Mouse (Mus musculus) kidney, postnatal 0 days (tissue): ENCODE data around the gene Npy2r. TPM values are rescaled to one million over a fixed set of nuclear protein-coding genes. Genes with fewer than 3 reads are reported as not detected.
A peak's percentile ranks its signal among the peaks of the same experiment; 100 is the strongest.

ENCODE experiments used
- ATAC-seq: fragments of 200-750 bp; cut with Nextera tagmentation; replicated peaks from 2 replicates; pipeline ENCODE4 v1.8.0; 2017; ENCODE audit warnings: low read depth, moderate number of reproducible peaks, moderate TSS enrichment, moderate library complexity; ENCODE audit not compliant: low FRiP score
- DNase-seq: peaks from one replicate; pipeline ENCODE4 v3.0.0-alpha.2; 2016; ENCODE audit warnings: low spot score
- H3K27ac ChIP-seq: fragments of 300-500 bp; sonication (generic); 2 replicates; pipeline ENCODE4 v1.5.1; 2014; ENCODE audit warnings: mild to moderate bottlenecking
- H3K27me3 ChIP-seq: fragments of 300-500 bp; sonication (generic); 2 replicates; pipeline ENCODE4 v1.6.1; 2014; ENCODE audit warnings: low read length, mixed read lengths; ENCODE audit not compliant: insufficient read depth
- H3K36me3 ChIP-seq: fragments of 300-500 bp; sonication (generic); 2 replicates; pipeline ENCODE4 v1.6.1; 2014; ENCODE audit warnings: low read length, mixed read lengths; ENCODE audit not compliant: insufficient read depth
- H3K4me1 ChIP-seq: fragments of 300-500 bp; sonication (generic); replicated peaks from 2 replicates; pipeline ENCODE4 v1.6.1; 2014; ENCODE audit warnings: antibody characterized with exemption, low read length, mixed read lengths; ENCODE audit not compliant: insufficient read depth
- H3K4me2 ChIP-seq: fragments of 300-500 bp; sonication (generic); 2 replicates; pipeline ENCODE4 v1.6.1; 2014; ENCODE audit warnings: mild to moderate bottlenecking, low read length, moderate library complexity, mixed read lengths
- H3K4me3 ChIP-seq: fragments of 300-500 bp; sonication (generic); replicated peaks from 2 replicates; pipeline ENCODE4 v1.5.1; 2014; ENCODE audit warnings: low read depth, low read length
- H3K9ac ChIP-seq: fragments of 300-500 bp; sonication (generic); 2 replicates; pipeline ENCODE4 v1.6.1; 2014; ENCODE audit warnings: low read depth, low read length
- H3K9me3 ChIP-seq: fragments of 300-500 bp; sonication (generic); replicated peaks from 2 replicates; pipeline ENCODE4 v1.6.1; 2016; ENCODE audit warnings: low read length, inconsistent platforms, mixed read lengths
- CTCF ChIP-seq: IDR thresholded peaks from 2 replicates; pipeline ENCODE4 v1.5.1; 2016; ENCODE audit warnings: antibody characterized with exemption, low read depth, mild to moderate bottlenecking, moderate library complexity
- WGBS: fragments of 180-500 bp; shearing (Covaris S2); extraction: QIAGEN DNeasy Blood & Tissue Kit; methylation state at CpG from one replicate; pipeline ENCODE4 v1.1.7; 2014; 5-methylcytosine and 5-hydroxymethylcytosine counted together
- polyA plus RNA-seq: library from polyadenylated mRNA; unstranded; fragments of >200 nt; fragmentation: Nextera tagmentation; extraction: Ambion mirVana; gene quantifications from 2 replicates; pipeline ENCODE4 v1.2.1, GENCODE M21; 2015

Npy2r gene
- polyA plus RNA-seq = 0.64 and 0.77 TPM in 2 replicates

- peak within 1 kb of the TSS; percentile 40 for H3K4me3 ChIP-seq
- no peaks in the 10 kb centered on the region for H3K27me3 ChIP-seq
- H3K9me3 ChIP-seq = no peaks in the 10 kb centered on the region
- peaks cover 4% of the 10 kb centered on the region; the same call in 1 of the 2 replicates for H3K4me1 ChIP-seq
- H3K27ac ChIP-seq = no peak within 1 kb of the TSS
- ATAC-seq (peak; percentile 63), DNase-seq (peak; percentile 29)
- no peak for TF ChIP-seq CTCF
- H3K4me2 ChIP-seq = peak within 1 kb of the TSS; percentile 85
- WGBS = under 1% methylated on average over 32 of the region's 32 CpGs
- no peaks in the 10 kb centered on the region for H3K36me3 ChIP-seq
- peak within 1 kb of the TSS; percentile 38 for H3K9ac ChIP-seq
Observed at GRCm38 (mm10) chr3:82547908-82548721, at the start of gene Npy2r. TSS of gene Npy2r (minus strand) at chr3:82548084.

- Histone ChIP-seq H3K9me3 (no peaks in the 10 kb centered on the region), H3K4me1 (no peaks in the 10 kb centered on the region), H3K4me3 (no peak overlapping the region), H3K9ac (no peak overlapping the region), H3K27me3 (no peaks in the 10 kb centered on the region), H3K27ac (no peak overlapping the region), H3K36me3 (no peaks in the 10 kb centered on the region), H3K4me2 (no peak overlapping the region)
- ATAC-seq (no peak), DNase-seq (no peak)
- WGBS = 71% methylated on average over 3 of the region's 3 CpGs
- no peak for TF ChIP-seq CTCF
Observed at GRCm38 (mm10) chr3:82557786-82558185, 9.9 kb upstream of the Npy2r start.

- Histone ChIP-seq H3K27me3 (no peaks in the 10 kb centered on the region), H3K9me3 (no peaks in the 10 kb centered on the region), H3K36me3 (no peaks in the 10 kb centered on the region), H3K4me3 (no peak overlapping the region), H3K9ac (no peak overlapping the region), H3K4me1 (no peaks in the 10 kb centered on the region), H3K27ac (no peak overlapping the region), H3K4me2 (no peak overlapping the region)
- no peak for DNase-seq
- no peak for TF ChIP-seq CTCF
- 80% methylated on average over 2 of the region's 2 CpGs for WGBS
- ATAC-seq = no peak
Observed at GRCm38 (mm10) chr3:82556311-82556828, 8.5 kb upstream of the Npy2r start.

GRCm38 (mm10) chr3:82549932-82550331, 2.0 kb upstream of the Npy2r start:
- ATAC-seq (no peak), DNase-seq (no peak)
- H3K27ac ChIP-seq = no peak overlapping the region
- H3K27me3 ChIP-seq = no peaks in the 10 kb centered on the region
- no peaks in the 10 kb centered on the region for H3K9me3 ChIP-seq
- WGBS = 74% methylated on average over 5 of the region's 5 CpGs
- no peaks in the 10 kb centered on the region for H3K36me3 ChIP-seq
- no peak for TF ChIP-seq CTCF
- H3K4me3 ChIP-seq = no peak overlapping the region
- H3K9ac ChIP-seq = no peak overlapping the region
- H3K4me1 ChIP-seq = peaks cover 4% of the 10 kb centered on the region; the same call in 1 of the 2 replicates
- H3K4me2 ChIP-seq = no peak overlapping the region

- 3% methylated on average over 9 of the region's 9 CpGs for WGBS
- peak; percentile 76 for DNase-seq
- TF ChIP-seq CTCF = peak; percentile 60
Observed at GRCm38 (mm10) chr3:82548753-82549152, 869 bp upstream of the Npy2r start.

GRCm38 (mm10) chr3:82541449-82541848, 6.4 kb downstream of the Npy2r start:
- H3K27me3 ChIP-seq = no peaks in the 10 kb centered on the region

More at GRCm38 (mm10) chr3:82548753-82549152, 869 bp upstream of the Npy2r start:
- Histone ChIP-seq H3K9ac (no peak overlapping the region; the same call in 1 of the 2 replicates), H3K4me3 (peak overlapping the region; percentile 40), H3K27ac (no peak overlapping the region), H3K36me3 (no peaks in the 10 kb centered on the region), H3K4me2 (peak overlapping the region; percentile 85), H3K9me3 (no peaks in the 10 kb centered on the region), H3K4me1 (peaks cover 4% of the 10 kb centered on the region; the same call in 1 of the 2 replicates), H3K27me3 (no peaks in the 10 kb centered on the region)
- peak; percentile 52; the same call in 1 of the 2 replicates for ATAC-seq

More at GRCm38 (mm10) chr3:82541449-82541848, 6.4 kb downstream of the Npy2r start:
- no peak overlapping the region for H3K27ac ChIP-seq
- ATAC-seq = no peak
- TF ChIP-seq CTCF = no peak
- H3K9ac ChIP-seq = no peak overlapping the region
- no peak overlapping the region for H3K4me2 ChIP-seq
- no peaks in the 10 kb centered on the region for H3K9me3 ChIP-seq
- H3K4me3 ChIP-seq = no peak overlapping the region
- H3K36me3 ChIP-seq = no peaks in the 10 kb centered on the region
- DNase-seq = no peak
- H3K4me1 ChIP-seq = no peaks in the 10 kb centered on the region
- WGBS = 78% methylated on average over 2 of the region's 2 CpGs
